Mouse (Mus musculus) spleen, postnatal 4 days (tissue): ENCODE measurements around the gene Rgsl1.

Experiments
- DNase-seq, 2 experiments: peaks; one replicate each; pipeline ENCODE4 v3.0.0; 2022; ENCODE audit warnings: low spot score in 2 of 2

Gene Rgsl1

GRCm38 (mm10) chr1:153740775-153741400, 103.1 kb downstream of the Rgsl1 start:
- DNase-seq: no peak

- peak; percentile 68 to 84 for DNase-seq
Observed at GRCm38 (mm10) chr1:153740145-153740544, 103.8 kb downstream of the Rgsl1 start, which contains the start of gene Rgs16. Gene Rgs16 (plus strand): TSS chr1:153740349.

DNA sequence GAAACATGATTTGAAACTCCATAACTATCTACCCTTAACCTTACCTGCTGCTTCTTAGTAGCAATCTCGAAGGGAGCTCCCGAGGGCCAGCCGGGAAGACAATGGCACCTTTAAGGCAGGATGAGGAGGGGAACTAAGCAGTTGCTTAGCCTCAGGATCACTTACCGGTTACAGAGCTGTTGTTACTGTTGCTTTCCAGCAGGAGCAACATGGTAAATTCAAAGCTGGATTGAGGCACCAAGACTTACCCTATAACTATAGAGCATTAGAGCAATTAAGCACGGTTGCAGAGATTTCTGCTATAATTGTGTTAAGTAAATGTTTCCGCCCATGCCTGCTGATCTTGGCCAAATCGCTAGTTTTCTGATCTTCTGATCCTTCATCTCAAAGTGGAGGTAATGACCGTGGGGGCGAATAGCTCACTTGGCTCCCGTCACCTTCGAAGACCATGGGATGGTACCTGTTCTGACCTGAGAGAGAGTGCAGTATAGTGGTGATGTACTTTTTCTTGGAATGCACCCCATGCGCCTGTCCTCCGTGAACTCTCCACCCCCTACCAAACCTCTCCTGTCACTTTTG, 104.4 kb downstream of the Rgsl1 start:
- DNase-seq: no peak

DNA sequence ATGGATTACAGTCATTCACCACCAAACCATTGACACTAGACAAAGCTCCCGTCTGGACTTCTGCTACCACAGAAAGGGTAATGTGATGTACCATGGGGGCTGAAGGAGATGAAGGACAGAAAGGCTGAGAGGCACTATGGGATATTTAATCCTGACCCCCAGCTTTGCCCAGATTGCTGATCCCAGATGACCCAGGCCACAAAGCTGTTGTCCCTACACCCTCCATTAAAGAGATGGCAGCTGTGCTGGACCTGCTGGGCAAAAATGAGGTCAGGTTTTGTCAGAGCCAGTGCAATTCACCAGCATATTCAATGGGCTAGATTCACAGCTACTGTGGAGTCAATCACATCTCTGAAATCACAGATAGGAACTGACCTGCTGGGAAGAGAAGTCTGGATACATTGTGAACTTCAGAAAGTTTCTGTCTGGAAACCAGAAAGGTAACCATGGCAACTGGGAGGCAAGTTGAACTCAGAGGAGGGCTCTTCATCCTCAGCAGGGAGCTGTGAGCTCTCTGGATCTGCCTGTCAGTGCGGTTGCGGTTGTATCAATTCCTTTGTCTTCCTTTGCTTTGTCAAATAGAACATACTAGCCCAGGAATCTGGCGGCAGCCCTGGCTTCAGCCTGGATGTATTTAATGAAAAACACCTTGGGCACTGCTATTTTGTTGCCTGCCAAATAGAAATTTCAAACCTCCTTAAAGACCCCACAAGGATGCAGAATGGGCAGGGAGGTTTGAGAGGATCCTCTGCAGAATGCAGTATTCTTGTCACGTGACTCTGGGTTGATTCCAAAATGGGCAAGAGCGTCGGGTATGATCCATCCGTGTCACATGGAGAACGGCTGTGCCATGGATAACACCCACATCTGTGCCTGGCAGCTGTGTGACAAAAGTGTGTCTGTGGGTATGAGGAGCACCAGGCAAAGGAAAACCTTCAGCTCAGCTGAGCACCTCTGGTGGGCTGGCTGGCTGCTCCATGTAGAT, 106.5 kb downstream of the Rgsl1 start:
- DNase-seq: no peak

- DNase-seq: no peak
Observed at GRCm38 (mm10) chr1:153736096-153736495, 107.8 kb downstream of the Rgsl1 start.

- no peak for DNase-seq
Observed at GRCm38 (mm10) chr1:153734866-153735265, 109.1 kb downstream of the Rgsl1 start.

DNA sequence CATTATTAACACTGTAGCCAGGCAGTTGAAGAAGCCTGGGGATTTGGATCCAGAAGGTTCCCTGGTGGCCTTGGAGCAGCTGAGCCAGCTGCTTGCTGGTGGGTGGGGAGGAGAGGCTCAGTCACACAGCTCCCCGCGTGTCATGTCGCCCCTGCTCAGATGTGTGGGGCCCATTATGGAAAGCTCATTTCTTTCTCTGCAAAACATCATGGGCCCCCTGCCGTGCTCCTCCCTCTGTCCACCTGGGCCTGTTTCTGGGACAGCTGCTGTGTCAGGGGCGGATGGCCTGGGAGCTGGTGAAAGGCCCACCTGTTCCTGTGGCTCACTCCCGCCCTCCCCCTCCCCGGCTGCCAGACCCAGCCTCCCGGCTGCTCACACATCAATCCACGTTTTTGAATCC, 110.8 kb downstream of the Rgsl1 start:
- DNase-seq: no peak

DNA sequence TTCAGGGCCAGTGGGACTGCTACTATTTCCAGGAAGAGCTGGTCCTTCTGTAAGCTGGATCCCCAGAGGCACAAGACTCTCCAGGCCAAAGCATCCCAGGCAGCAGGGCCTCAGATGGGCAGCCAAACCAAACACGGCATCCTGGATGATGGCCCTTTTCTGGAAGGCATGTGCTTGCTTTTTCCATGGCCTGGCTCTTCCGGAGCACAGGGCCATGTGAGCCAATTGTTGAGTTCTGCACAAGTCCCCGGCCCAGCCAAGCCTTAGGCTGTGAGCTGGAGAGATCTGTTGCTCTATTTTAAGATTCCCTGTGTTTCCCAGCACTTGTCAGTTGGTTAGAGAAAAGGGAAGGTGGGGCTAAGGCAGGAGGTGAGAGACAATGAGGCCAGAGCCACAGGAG, 113.3 kb downstream of the Rgsl1 start:
- no peak for DNase-seq

DNA sequence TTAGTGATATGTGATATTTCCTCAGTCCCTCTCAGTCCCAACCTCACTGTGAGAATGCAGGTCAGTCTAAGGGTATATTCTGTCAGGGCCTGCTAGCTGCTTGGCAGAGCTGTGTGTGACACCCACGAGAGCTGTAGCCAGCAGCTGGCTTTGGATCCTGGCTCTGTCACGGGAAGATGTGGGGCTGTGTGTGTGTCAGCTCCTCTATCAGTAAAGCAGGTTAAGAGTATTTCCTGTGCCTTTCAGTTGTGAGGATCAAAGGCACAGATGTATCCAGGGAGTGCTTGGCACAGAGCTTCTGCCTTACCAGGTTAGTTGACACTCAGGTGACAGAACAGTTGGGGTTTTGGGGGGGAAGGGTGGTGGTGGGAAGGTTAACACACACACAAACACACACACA, 114.1 kb downstream of the Rgsl1 start:
- no peak for DNase-seq
